Mouse (Mus musculus) bone marrow, adult 2 months (tissue): ENCODE measurements around the gene Tpx2.

ENCODE experiments used
- CTCF ChIP-seq: fragments of 200-500 bp; IDR thresholded peaks from 2 replicates; pipeline ENCODE4 v1.5.1; 2011; ENCODE audit warnings: low read length, control low read depth; ENCODE audit not compliant: control insufficient read depth, insufficient read depth
- POLR2A ChIP-seq: fragments of 200-500 bp; IDR thresholded peaks from 2 replicates; pipeline ENCODE4 v1.6.1; 2011; ENCODE audit warnings: low read depth, mild to moderate bottlenecking, control low read depth, low read length, borderline replicate concordance; ENCODE audit not compliant: control insufficient read depth

- no peak for TF ChIP-seq POLR2A
- TF ChIP-seq CTCF: peak; percentile 82
Measured at GRCm38 (mm10) chr2:152933614-152934013, 85.8 kb downstream of the Tpx2 start.
